Mouse (Mus musculus) hindbrain, embryonic 14.5 days (tissue): ENCODE results near the gene Rnase10. TPM values are rescaled to one million over a fixed set of nuclear protein-coding genes. Genes with fewer than 3 reads are reported as not detected.
"Not testable (repeated sequence)": the region's sequence is repeated elsewhere in the genome, so short reads cannot be mapped to it uniquely, and the experiment has no call there.

ENCODE experiments used
- ATAC-seq: fragments of 200-750 bp; cut with Nextera tagmentation; 2 replicates; pipeline ENCODE4 v1.8.0; 2017; ENCODE audit warnings: moderate number of reproducible peaks, mild to moderate bottlenecking, moderate TSS enrichment, moderate library complexity; ENCODE audit not compliant: low FRiP score
- DNase-seq: peaks from one replicate; pipeline ENCODE4 v3.0.0-alpha.2; 2015; ENCODE audit warnings: low spot score
- H3K27ac ChIP-seq: fragments of 300-500 bp; sonication (generic); 2 replicates; pipeline ENCODE4 v1.5.1; 2014; ENCODE audit warnings: mild to moderate bottlenecking, moderate library complexity
- H3K27me3 ChIP-seq: fragments of 300-500 bp; sonication (generic); 2 replicates; pipeline ENCODE4 v1.6.1; 2014; ENCODE audit warnings: mild to moderate bottlenecking, low read length, mixed read lengths; ENCODE audit not compliant: control insufficient read depth, insufficient read depth
- H3K36me3 ChIP-seq: fragments of 300-500 bp; sonication (generic); replicated peaks from 2 replicates; pipeline ENCODE4 v1.6.1; 2014; ENCODE audit not compliant: control insufficient read depth, insufficient read depth
- H3K4me1 ChIP-seq: fragments of 300-500 bp; sonication (generic); replicated peaks from 2 replicates; pipeline ENCODE4 v1.6.1; 2014; ENCODE audit warnings: antibody characterized with exemption, low read length, mixed read lengths; ENCODE audit not compliant: control insufficient read depth, insufficient read depth
- H3K4me2 ChIP-seq: fragments of 300-500 bp; sonication (generic); replicated peaks from 2 replicates; pipeline ENCODE4 v1.6.1; 2014; ENCODE audit warnings: mild to moderate bottlenecking, moderate library complexity
- H3K4me3 ChIP-seq: fragments of 300-500 bp; sonication (generic); replicated peaks from 2 replicates; pipeline ENCODE4 v1.5.1; 2014; ENCODE audit warnings: mild to moderate bottlenecking, low read length
- H3K9ac ChIP-seq: fragments of 300-500 bp; sonication (generic); 2 replicates; pipeline ENCODE4 v1.6.1; 2014
- H3K9me3 ChIP-seq: fragments of 300-500 bp; sonication (generic); 2 replicates; pipeline ENCODE4 v1.6.1; 2016; ENCODE audit warnings: low read length; ENCODE audit not compliant: control insufficient read depth
- WGBS: fragments of 180-500 bp; shearing (Covaris S2); extraction: QIAGEN DNeasy Blood & Tissue Kit; methylation state at CpG from one replicate; pipeline ENCODE4 v1.1.7; 2014; 5-methylcytosine and 5-hydroxymethylcytosine counted together
- polyA plus RNA-seq: library from polyadenylated mRNA; unstranded; fragments of >200 nt; fragmentation: Nextera tagmentation; extraction: Ambion mirVana; gene quantifications from 2 replicates; pipeline ENCODE4 v1.2.1, GENCODE M21; 2014

Gene Rnase10
- polyA plus RNA-seq, 1 experiment from 2014 or later = not detected

DNA sequence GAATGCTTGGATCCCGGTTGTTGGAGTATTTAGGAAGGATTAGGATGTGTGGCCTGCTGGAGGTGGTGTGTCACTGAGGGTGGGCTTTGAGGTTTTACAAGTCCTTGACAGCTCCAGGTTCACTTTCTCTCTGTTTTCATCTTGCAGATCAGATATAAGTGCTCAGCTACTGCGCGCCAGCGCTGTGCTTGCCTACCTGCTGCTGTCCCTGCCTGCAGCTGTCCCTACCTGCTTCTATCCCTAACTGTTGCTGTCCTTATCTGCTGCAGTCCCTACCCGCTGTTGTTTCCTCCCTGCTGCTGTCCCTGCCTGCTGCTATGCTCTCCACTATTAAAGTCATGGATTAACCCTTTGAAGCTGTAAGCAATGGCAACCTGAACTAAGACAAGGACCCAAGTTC lies 32.5 kb upstream of the Rnase10 start:
- no peaks in the 10 kb centered on the region for H3K36me3 ChIP-seq
- DNase-seq = no peak
- no peak overlapping the region for H3K9ac ChIP-seq
- no peaks in the 10 kb centered on the region for H3K9me3 ChIP-seq
- ATAC-seq = no peak
- WGBS = 61% methylated on average over 5 of the region's 5 CpGs
- H3K27ac ChIP-seq = no peak overlapping the region
- H3K4me2 ChIP-seq = no peak overlapping the region
- H3K4me3 ChIP-seq = no peak overlapping the region
- H3K4me1 ChIP-seq = no peaks in the 10 kb centered on the region
- H3K27me3 ChIP-seq = no peaks in the 10 kb centered on the region

GRCm38 (mm10) chr14:50976674-50977073 lies 30.9 kb upstream of the Rnase10 start:
- Histone ChIP-seq H3K9ac (no peak overlapping the region), H3K4me2 (no peak overlapping the region), H3K27ac (no peak overlapping the region), H3K27me3 (no peaks in the 10 kb centered on the region), H3K4me3 (no peak overlapping the region), H3K4me1 (no peaks in the 10 kb centered on the region), H3K9me3 (no peaks in the 10 kb centered on the region), H3K36me3 (no peaks in the 10 kb centered on the region)
- DNase-seq (no peak), ATAC-seq (no peak)
- WGBS = 10% methylated on average over 9 of the region's 9 CpGs

DNA sequence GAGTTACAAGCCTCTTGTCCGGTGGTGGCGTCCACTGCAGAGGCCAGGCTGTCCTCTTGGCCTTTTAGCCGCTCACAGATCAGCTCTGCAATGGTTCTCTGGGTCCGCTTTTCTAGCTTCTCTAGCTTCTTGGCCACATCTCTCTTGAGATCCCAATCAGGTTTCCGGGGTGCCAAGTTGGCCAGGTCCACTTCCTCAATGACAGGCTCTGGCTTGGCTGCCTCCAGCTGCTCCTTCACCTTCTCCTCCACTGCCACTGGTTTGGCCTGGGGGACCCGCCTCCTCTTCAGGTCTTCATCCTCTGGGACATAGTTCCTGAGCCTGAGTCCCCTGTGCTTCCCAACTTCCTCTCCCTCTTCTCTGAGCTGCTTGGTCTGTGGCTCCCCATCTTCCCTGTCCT lies 29.1 kb upstream of the Rnase10 start:
- H3K9ac ChIP-seq, H3K4me1 ChIP-seq, H3K4me2 ChIP-seq, ATAC-seq, H3K27ac ChIP-seq, H3K36me3 ChIP-seq, H3K9me3 ChIP-seq, DNase-seq, H3K27me3 ChIP-seq, H3K4me3 ChIP-seq: not testable (repeated sequence)
- WGBS = 98% methylated on average over 6 of the region's 6 CpGs

GRCm38 (mm10) chr14:50979631-50980030 lies 27.9 kb upstream of the Rnase10 start:
- no peaks in the 10 kb centered on the region for H3K36me3 ChIP-seq
- DNase-seq (no peak), ATAC-seq (no peak)
- no peak overlapping the region for H3K4me3 ChIP-seq
- no peak overlapping the region for H3K9ac ChIP-seq
- H3K4me1 ChIP-seq = no peaks in the 10 kb centered on the region
- no peaks in the 10 kb centered on the region for H3K9me3 ChIP-seq
- no peak overlapping the region for H3K4me2 ChIP-seq
- H3K27ac ChIP-seq = no peak overlapping the region
- no peaks in the 10 kb centered on the region for H3K27me3 ChIP-seq

DNA sequence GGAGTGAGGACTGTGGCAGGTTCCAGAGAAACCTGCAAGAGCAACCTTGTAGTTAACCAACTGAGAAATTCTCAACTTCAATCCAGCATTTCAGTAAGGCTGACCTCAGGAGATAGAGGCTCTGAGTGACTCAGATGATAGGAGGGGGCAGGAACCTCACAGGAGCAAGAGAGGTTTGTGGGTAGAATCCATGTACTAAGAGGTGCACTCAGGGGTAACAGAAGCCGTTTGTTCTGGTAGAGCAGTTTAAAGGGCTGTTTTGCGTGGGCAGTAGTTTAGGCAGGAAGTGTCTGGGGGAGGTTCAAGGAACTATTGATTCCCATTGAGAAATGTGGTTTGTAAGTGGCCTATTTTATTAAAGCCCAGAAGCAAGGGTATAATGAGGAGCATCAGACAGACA lies 26.3 kb upstream of the Rnase10 start:
- ATAC-seq (no peak), DNase-seq (no peak)
- WGBS = 39% methylated on average over 2 of the region's 2 CpGs
- no peaks in the 10 kb centered on the region for H3K27me3 ChIP-seq
- H3K36me3 ChIP-seq = no peaks in the 10 kb centered on the region
- H3K4me2 ChIP-seq = no peak overlapping the region
- no peaks in the 10 kb centered on the region for H3K9me3 ChIP-seq
- no peak overlapping the region for H3K27ac ChIP-seq
- no peak overlapping the region for H3K9ac ChIP-seq
- H3K4me1 ChIP-seq = no peaks in the 10 kb centered on the region
- no peak overlapping the region for H3K4me3 ChIP-seq

- Histone ChIP-seq H3K9me3 (no peaks in the 10 kb centered on the region), H3K4me2 (no peak overlapping the region), H3K4me3 (no peak overlapping the region), H3K27me3 (no peaks in the 10 kb centered on the region), H3K4me1 (no peaks in the 10 kb centered on the region), H3K9ac (no peak overlapping the region), H3K27ac (no peak overlapping the region), H3K36me3 (no peaks in the 10 kb centered on the region)
- ATAC-seq (no peak), DNase-seq (no peak)
- WGBS = 91% methylated on average over 5 of the region's 5 CpGs
Observed at GRCm38 (mm10) chr14:50981837-50982236, 25.7 kb upstream of the Rnase10 start.

DNA sequence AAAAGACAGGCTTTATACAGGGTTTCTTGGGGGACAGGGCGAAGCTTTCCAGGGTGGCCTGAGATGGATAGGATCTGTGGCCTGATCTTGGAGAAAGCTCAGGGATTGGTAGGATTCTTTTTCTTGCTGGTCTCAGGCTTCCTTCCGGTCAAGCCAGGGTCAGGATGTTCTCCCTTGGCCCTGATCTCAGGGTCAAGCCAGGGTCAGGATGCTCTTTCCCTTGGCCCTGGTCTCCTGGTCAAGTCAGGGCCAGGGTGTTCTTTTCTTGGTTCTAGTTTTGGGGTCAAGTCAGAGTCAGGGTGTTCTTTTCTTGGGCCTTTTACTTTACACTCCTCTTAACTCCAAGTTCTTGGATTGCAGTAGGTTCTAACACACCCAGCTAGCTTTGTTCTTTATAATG lies 19.9 kb upstream of the Rnase10 start:
- H3K9me3 ChIP-seq = no peaks in the 10 kb centered on the region
- no peak overlapping the region for H3K4me2 ChIP-seq
- no peak overlapping the region for H3K4me3 ChIP-seq
- no peak overlapping the region for H3K9ac ChIP-seq
- H3K27me3 ChIP-seq = no peaks in the 10 kb centered on the region
- no peak for DNase-seq
- H3K27ac ChIP-seq = no peak overlapping the region
- no peak for ATAC-seq
- H3K36me3 ChIP-seq = no peaks in the 10 kb centered on the region
- 89% methylated on average over 2 of the region's 2 CpGs for WGBS
- H3K4me1 ChIP-seq = no peaks in the 10 kb centered on the region

DNA sequence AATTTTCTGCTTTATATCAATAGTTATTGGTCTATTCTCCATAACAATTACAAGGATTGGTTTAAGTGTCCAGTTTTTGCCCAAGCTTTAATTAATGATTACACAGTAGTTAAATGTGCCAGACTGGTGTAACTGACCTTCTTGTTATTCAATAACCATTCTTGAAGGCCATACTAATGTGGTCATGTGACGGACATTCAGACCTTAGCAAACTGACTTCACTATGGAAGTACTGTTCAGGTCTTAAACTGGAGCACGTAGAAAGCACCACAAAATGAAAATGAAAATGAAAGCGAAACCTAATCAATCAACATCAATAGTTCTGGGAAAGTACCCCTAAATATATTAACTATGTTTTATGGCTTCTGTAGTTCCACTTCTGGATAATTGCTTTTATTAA lies 16.5 kb upstream of the Rnase10 start:
- WGBS = 84% methylated on average over 3 of the region's 3 CpGs
- H3K27ac ChIP-seq = no peak overlapping the region
- no peaks in the 10 kb centered on the region for H3K36me3 ChIP-seq
- no peak for ATAC-seq
- H3K9me3 ChIP-seq = no peaks in the 10 kb centered on the region
- H3K4me2 ChIP-seq = no peak overlapping the region
- H3K4me3 ChIP-seq = no peak overlapping the region
- no peak for DNase-seq
- H3K4me1 ChIP-seq = no peaks in the 10 kb centered on the region
- no peaks in the 10 kb centered on the region for H3K27me3 ChIP-seq
- H3K9ac ChIP-seq = no peak overlapping the region

DNA sequence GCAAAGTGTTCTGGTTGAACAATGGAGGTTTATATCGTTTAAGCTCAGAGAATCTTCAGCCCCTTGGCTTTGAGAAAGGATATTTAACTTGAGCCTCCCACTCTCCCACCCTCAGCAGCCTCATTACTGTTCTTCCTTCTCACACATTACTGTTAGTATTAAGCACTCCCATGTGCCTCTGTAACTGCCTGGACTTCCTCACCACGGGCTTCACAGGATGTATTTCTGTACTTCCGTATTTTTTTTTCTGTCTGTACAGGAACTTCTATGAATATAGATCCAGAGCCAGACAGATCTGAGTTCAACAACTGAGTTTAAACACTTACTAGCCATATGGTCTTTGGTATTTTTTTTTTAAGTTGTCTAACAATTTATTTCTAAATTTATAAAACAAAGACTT lies 10.5 kb upstream of the Rnase10 start:
- no peak overlapping the region for H3K27ac ChIP-seq
- H3K4me3 ChIP-seq = no peak overlapping the region
- no peaks in the 10 kb centered on the region for H3K4me1 ChIP-seq
- ATAC-seq (no peak), DNase-seq (no peak)
- H3K9ac ChIP-seq = no peak overlapping the region
- H3K36me3 ChIP-seq = no peaks in the 10 kb centered on the region
- H3K27me3 ChIP-seq = no peaks in the 10 kb centered on the region
- 77% methylated on average over 3 of the region's 3 CpGs for WGBS
- no peak overlapping the region for H3K4me2 ChIP-seq
- H3K9me3 ChIP-seq = no peaks in the 10 kb centered on the region

DNA sequence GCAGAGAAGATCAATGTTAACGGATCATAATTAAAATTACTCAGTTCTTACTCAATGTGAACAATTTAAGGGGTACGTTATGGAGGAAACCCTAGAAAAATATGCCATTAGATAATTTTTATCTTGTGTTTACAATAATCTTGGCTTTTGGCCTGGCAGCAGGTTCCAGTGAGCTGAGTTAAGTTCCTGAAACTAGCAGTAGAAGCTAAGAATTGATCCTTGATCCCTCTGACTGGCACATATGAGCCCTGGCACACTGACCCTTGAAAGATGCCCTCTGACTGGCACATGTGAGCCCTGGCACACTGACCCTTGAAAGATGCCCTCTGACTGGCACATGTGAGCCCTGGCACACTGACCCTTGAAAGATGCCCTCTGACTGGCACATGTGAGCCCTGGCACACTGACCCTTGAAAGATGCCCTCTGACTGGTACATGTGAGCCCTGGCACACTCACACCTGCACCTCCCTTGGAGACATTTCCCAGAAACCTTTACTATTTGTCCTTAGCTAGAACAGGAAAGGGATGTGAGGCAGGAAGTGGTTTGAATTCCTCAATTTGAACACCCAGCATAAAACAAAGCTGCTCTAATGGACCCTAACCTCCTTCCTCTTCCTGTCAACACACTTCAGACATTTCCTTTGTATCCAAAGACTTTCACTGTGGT lies 9.4 kb upstream of the Rnase10 start:
- 87% methylated on average over 2 of the region's 2 CpGs for WGBS
- no peak for ATAC-seq
- H3K36me3 ChIP-seq = no peaks in the 10 kb centered on the region
- no peak overlapping the region for H3K27ac ChIP-seq
- H3K4me2 ChIP-seq = no peak overlapping the region
- no peaks in the 10 kb centered on the region for H3K9me3 ChIP-seq
- H3K27me3 ChIP-seq = no peaks in the 10 kb centered on the region
- DNase-seq = no peak
- no peaks in the 10 kb centered on the region for H3K4me1 ChIP-seq
- H3K9ac ChIP-seq = no peak overlapping the region
- no peak overlapping the region for H3K4me3 ChIP-seq
